Mouse (Mus musculus) retina, postnatal 1 day (tissue): ENCODE data around the gene Lgals12.

Experiments
- DNase-seq: peaks from one replicate; pipeline ENCODE4 v3.0.0-alpha.2; 2012

The Lgals12 gene

GRCm38 (mm10) chr19:7583101-7583500 lies 23.9 kb downstream of the Lgals12 start:
- DNase-seq: no peak

- DNase-seq: no peak
Observed at GRCm38 (mm10) chr19:7581042-7581441, 26.0 kb downstream of the Lgals12 start.

- DNase-seq: no peak
Observed at GRCm38 (mm10) chr19:7577710-7578109, 29.3 kb downstream of the Lgals12 start.

- DNase-seq: no peak
Observed at GRCm38 (mm10) chr19:7576180-7576579, 30.8 kb downstream of the Lgals12 start.

- DNase-seq: no peak
Observed at GRCm38 (mm10) chr19:7569650-7570049, 37.3 kb downstream of the Lgals12 start.

GRCm38 (mm10) chr19:7568364-7568763 lies 38.6 kb downstream of the Lgals12 start:
- no peak for DNase-seq

- DNase-seq: no peak
Observed at GRCm38 (mm10) chr19:7566826-7567225, 40.2 kb downstream of the Lgals12 start.

GRCm38 (mm10) chr19:7564457-7564856 lies 42.5 kb downstream of the Lgals12 start:
- no peak for DNase-seq

- DNase-seq: no peak
Observed at GRCm38 (mm10) chr19:7563676-7564075, 43.3 kb downstream of the Lgals12 start.

- no peak for DNase-seq
Observed at GRCm38 (mm10) chr19:7562601-7563129, 44.3 kb downstream of the Lgals12 start.

GRCm38 (mm10) chr19:7561456-7561855 lies 45.5 kb downstream of the Lgals12 start:
- no peak for DNase-seq

- no peak for DNase-seq
Observed at GRCm38 (mm10) chr19:7559986-7560385, 47.0 kb downstream of the Lgals12 start.

GRCm38 (mm10) chr19:7558675-7559074 lies 48.3 kb downstream of the Lgals12 start:
- DNase-seq: no peak

GRCm38 (mm10) chr19:7557844-7558243 lies 49.1 kb downstream of the Lgals12 start:
- no peak for DNase-seq

GRCm38 (mm10) chr19:7557328-7557822 lies 49.6 kb downstream of the Lgals12 start, which contains the start of gene Pla2g16:
Gene Pla2g16 (plus strand): TSS chr19:7557459.
- DNase-seq: peak; percentile 93

- DNase-seq: no peak
Observed at GRCm38 (mm10) chr19:7556641-7557040, 50.4 kb downstream of the Lgals12 start.

- DNase-seq: no peak
Observed at GRCm38 (mm10) chr19:7554881-7555280, 52.1 kb downstream of the Lgals12 start.

GRCm38 (mm10) chr19:7553441-7553840 lies 53.6 kb downstream of the Lgals12 start:
- no peak for DNase-seq

GRCm38 (mm10) chr19:7552301-7552673 lies 54.7 kb downstream of the Lgals12 start:
- no peak for DNase-seq

GRCm38 (mm10) chr19:7551550-7552300 lies 55.3 kb downstream of the Lgals12 start:
- DNase-seq: peak; percentile 26

GRCm38 (mm10) chr19:7548924-7549323 lies 58.1 kb downstream of the Lgals12 start:
- DNase-seq: no peak
